Mouse (Mus musculus): ENCODE data around the gene Ilkap.

The Ilkap gene

DNA sequence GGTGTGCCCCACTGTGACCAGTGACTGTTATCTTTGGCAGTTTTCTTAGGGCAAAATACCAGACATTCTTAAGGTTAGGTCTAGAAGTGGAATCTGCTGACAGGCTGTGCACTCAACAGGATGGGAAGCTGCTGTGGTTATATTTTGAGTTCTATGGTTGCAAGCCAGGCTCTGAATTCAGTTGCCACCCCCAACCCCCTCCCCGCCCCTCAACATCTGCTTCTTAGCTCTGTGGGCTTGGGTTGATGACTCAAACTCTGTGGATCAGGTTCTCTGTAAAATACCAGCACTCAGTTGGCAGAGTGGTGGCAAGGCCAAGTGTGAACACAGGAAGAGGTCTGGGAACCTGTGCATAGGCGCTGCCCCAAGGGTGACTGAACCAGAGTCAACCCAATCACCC, 46.3 kb downstream of the Ilkap start:
- DNase-seq, result no peak

DNA sequence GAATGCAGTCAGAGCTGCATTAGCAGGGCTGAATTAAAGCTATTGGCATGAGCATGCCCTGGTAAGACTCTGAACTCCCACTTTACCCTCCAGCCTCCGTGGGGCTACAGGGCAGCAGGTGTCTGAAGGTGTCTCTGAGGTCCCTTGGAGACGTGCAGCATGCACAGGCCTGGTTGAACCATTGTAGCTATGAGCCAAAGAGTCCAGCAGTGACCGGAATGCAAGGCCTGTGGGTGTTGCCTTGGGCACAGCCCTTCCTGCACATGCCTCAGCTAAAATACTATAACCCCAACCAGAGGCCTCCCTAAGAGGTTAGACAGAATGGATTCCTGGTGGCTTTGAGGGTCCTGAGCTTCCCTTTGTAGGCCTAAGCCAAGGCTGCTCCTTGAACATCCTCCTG, 47.4 kb downstream of the Ilkap start:
- DNase-seq, result no peak

DNA sequence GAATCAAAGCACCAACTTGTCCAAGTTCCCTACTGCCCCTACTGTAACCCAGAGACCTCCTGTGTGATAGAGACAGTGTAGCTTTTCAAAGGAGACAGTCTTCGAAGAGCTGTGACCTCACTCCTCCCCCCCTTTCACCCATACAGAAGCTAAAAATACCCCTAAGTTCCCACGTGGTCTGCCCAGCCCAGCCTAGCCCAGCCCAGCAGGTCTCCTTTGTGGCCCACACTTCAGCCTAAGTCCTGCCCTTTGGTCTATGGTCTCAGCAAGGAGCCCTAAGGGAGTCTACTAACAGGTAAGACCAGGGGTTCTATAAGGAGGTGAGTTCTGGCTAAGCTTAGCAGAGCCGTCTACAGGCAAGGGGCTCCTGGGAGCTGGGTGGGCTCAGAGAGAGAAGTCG, 47.8 kb downstream of the Ilkap start, which contains the start of gene Klhl30:
Gene Klhl30 (plus strand): TSS at position 176 of the 400 bp plus-strand sequence.
- no peak for DNase-seq

DNA sequence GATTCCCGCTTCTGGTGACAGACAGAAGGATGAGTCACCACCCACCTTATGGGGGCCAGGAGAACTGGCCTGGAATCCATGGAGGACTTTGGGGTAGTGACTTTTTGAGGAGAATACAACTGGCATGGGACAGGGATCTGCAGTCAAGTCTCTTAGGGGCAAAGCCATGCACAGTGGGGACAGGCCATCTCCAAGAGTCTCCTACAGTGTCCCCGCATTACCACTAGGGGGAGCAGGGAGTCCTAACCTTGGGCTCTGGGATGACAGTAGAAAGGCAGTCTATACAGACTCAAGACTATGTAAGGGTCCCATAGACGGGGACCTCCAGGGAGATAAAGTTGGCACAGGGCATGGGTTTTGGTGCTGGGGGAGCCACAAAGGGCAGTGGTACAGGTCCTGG, 51.7 kb downstream of the Ilkap start:
- DNase-seq, result peak; percentile 75 to 79

DNA sequence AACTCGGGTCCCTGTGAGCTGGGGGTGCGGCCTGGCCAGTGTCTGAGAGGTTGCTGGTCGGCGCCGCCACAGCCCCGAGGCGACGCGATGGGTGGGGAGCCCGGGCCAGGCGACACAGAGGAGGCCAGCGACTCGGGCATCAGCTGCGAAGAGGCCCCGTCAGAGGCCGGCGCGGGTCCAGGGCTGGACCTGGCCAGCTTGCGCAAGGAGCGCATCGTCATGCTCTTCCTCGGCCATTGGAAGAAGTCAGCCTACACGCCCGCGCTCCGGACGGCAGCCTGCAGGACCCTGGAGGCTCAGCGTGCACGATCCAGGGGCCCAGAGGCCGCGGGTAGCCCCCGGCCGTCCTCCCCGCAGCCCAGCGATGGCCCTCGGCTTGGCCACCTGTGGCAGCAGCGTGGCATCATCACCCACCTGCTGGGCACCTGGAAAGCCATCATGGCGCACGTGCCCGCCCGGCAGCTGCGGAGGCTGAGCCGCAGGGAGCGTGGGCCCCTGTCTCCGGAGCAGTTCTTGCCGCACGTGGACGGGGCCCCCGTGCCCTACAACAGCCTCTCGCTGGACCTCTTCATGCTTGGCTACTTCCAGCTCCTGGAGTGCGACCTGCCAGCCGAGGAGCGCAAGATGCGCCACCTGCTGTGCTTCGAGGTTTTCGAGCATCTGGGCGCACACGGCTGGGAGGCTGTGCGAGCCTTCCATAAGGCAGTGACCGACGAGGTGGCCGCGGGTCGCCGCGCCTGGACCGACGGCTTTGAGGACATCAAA, 53.5 kb downstream of the Ilkap start:
- DNase-seq, result peak; percentile 66 to 77

DNA sequence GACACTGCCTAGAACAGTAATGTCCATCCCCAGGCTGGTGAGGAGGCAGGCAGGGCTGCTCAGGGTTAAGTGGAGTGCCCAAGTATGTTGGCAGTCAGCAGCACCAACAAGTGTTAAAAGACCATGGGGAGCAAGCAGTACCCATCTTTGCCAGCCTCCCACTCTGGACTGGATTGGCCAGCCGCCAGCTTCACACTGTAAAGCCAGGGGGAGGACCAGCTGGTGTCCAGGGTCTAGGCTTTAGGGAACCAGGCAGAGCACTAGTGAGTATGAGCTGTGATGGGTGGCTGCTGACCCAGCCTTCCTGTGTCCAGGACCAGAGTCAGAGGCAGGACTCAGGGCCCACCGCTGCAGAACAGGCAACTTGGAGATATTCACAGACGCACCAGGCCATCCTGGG, 54.6 kb downstream of the Ilkap start:
- DNase-seq, result no peak

DNA sequence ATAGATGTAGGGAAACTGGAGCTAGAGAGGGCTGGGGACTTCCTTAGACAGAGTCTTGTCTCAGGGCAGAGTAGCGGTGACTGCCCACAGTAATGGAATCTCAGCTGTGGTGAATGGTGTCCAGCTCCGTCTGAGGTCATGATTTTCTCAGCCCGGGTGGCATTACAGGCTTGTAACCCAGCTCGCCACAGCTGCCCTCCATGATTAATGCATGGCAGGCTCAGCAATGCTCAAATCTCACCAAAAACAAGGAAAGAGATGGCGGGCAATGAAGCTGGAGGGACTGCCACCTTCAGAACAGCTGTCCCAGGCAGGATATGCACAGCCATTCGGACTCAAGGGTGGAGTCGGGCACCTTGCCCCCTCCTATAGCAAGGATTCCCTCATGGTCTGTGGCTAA, 61.3 kb downstream of the Ilkap start:
- DNase-seq, result no peak

DNA sequence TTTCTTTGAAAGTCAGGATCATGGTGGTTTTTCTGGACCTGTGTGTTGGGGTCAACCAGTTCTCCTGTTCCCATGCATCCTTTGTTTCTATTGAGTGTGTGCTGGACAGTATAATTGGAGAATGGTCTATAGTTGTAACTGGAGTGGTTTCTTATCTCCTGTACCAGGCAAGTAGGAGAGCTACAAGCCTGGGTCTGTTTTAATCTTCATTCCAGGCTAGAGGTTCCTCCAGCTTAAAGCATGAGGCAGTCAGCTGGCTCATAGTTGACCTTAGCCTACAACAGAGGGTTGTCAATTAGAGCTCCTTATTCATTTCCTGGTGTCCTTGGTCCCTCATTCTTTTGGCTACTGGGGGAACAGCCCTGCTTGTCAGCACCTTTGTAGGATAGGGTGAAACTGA, 65.0 kb downstream of the Ilkap start:
- no peak for DNase-seq

DNA sequence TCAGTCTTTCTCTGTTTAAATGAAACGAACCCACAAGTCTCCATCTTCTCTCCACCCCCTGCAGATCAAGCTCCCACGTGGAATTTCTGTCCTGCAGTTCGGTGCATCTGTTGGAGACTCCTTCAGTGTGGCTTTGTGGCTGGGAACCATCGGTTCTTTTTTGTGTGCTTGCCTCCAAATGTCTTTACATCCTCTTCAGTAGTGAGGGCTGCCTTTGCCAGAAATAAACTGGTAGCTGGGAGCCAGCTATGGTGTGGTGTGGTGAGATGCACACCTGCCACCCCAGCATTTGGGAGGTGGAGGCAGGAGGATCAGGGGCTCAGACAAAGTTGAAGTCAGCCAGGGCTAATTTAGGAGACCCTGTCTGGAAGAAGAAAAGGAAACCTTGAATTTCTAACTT, 66.5 kb downstream of the Ilkap start:
- no peak for DNase-seq

DNA sequence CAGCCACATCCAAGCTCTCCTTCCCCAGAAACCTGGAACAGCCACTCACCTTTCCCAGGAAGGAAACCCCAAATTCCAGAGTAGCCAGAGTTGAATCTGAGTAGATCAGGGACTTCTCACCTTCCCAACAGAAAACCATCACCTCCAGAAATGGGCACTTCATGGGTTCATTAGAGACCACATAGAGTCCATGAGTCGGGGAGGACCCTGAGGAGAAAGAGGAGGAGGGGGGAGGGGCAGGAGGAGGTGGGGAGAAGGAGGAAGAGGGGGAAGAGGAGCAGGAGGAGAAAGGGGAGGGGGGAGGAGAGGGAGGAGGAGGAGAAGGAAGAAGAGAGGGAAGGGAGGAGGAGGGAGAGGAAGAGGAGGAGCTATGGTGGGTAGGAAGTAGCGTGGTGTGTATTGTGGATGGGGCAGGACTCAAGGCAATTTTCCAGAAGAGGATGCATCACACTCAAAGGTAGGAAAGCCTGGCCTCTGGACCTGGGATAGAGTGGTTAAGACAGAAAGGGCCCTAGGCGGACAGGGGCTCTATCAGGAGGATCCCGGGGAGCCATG, 73.0 kb downstream of the Ilkap start:
- DNase-seq, result no peak

DNA sequence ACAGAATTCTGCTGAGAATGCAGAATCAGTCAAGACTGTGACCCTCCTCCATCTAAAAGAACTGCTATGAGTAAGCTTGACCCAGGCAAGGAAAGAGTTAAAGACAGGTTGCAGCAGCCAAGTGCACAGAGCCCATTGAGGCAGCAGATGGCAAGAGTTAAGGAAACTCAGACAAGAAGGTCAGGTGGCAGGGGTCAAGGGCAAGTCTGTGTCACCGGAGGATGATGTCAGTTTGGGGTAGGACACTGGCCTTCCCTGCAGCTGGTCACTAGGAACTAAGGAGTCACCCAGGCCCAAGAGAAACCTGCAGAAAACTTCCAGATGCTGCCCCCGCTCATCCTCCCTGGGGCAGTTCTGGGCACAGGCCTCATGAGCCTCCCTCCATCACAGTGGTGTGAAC, 74.0 kb downstream of the Ilkap start:
- no peak for DNase-seq

Measured in kidney, postnatal 4 days (tissue).